Mouse (Mus musculus) kidney, postnatal 14 days (tissue): Measurements from ENCODE around the gene Aco2.
A peak's percentile ranks its signal among the peaks of the same experiment; 100 is the strongest.
"Not testable (repeated sequence)": the region's sequence is repeated elsewhere in the genome, so short reads cannot be mapped to it uniquely, and the experiment has no call there.

Experiments
- DNase-seq: peaks from one replicate; pipeline ENCODE4 v3.0.0; 2022; ENCODE audit warnings: mixed read lengths

The Aco2 gene

DNA sequence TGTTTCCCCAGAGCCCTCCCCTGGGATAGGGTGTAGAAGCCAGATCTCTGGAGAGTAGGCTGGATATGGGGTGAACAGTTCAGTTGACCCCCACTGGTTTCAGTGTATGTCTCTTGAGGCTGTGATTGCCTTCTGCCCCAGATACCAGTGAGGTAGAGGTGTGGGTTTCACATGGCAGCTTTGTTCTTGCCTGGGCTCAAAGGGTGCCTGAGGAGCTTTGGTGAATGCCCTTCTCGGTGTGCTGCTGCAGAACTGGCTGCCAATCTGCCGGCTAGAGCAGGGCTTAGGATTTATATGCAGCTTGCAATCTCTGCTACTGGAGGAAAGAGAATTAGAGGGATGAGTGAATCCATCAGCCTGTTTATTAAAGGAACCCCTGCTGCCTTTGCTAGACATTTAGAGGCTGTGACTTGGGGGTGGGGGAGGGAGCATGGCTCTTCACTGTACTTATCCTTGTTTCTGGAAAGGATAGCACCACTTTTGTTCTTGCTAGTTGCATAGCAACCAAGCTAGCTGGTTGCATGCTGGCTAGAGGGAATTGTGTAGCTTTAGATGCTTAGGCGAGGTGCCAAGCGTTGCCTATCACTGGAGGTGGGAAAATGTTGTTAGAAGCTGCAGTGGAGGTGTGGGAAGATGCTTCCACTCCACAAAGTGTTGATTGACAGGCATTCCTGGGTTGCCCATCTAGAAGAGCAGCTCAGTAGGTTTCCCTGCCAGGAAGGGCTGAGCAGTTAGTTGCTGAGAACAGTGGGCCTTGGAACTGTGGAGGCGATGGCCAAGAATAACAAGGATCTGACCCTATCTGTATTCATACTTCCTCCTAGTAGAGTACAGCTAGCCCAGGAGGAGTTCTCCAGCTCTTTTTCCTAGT lies 7.7 kb downstream of the Aco2 start:
- peak; percentile 51 for DNase-seq

DNA sequence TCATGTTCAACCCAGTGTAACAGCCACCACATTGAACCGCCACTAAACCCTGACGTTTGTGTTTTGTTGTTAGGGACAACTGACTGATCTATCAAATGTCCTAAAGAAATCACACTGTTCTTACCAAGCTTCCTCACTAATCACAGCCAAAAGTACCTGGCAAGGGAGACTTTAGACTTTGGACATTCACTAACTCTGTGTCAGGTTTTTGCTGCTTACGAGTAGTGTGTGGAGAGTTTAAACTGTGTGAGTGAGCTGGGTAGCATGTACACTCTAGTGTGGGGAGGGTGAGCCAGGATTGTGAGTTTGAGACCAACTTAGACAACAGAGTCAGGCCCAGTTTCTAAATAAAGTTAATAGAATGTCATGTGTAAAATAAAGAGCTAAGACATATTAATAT lies 10.2 kb downstream of the Aco2 start:
- peak; percentile 44 for DNase-seq

DNA sequence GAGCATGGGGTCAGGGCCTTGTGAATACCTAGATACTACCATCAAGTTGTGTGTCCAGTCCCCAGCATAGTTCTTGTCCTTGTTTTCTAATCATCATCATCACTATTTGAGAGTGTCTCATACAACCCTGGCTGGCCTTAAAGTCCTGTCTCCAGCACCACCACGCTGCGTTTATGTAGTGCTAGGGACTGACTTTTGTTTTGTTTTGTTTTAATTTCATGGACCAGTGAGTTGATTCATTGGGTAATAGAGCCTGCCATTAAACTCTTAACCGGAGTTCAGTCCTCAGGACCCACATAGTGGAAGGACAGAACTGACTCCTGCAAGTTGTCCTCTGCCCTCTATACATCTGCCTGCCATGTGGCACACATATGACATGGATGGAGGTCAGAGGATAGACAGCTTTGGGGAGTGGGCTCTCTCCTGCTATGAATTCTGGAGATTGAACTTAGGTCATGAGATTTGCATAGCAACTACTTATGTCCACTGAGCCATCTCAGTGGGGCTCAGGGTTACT lies 13.4 kb downstream of the Aco2 start:
- no peak for DNase-seq

DNA sequence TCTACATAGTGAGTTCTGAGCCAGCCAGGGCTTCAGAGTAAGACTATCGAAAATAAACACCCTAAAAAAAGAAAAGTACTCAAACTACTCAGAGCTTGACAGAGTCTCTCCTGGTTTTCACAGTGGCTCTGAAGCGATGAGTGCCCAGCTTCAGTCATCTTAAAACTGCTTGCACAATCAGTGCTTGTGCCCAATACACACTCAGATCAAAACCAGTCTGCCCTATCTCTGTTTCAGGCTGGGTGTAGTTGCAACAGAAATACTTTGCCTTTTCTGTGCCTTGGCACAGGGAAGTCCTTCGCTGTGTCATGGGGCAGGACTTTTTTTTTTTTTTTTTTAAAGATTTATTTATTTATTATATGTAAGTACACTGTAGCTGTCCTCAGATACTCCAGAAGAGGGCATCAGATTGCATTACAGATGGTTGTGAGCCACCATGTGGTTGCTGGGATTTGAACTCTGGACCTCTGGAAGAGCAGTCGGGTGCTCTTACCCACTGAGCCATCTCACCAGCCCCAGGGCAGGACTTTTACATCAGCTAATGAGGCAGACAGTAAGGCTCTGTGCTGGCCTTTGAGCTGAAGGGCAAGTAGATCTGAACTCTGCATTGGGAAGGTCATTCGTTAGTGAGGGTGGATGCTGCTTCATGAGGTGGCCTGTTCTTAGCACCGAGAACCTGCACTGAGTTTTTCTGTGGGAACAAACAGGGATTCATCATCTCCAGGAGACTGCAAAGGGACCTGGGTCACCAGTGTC lies 14.9 kb downstream of the Aco2 start:
- DNase-seq, result no peak

DNA sequence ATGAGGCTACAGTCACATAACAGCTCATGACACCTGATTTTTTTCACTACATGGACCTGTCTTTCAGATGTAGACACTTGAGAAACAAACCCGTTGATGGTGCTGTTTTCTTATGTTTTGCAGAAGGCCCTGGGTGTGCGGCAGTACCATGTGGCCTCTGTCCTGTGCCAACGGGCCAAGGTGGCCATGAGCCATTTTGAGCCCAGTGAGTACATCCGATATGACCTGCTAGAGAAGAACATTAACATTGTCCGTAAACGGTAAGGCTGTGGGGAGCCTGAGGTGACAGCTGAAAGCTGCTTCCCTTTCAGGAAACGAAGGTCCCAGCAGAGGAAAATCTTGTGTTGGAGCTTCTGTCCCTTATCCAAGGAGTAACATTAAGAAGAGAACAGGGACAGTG lies 17.1 kb downstream of the Aco2 start:
- DNase-seq, result no peak

DNA sequence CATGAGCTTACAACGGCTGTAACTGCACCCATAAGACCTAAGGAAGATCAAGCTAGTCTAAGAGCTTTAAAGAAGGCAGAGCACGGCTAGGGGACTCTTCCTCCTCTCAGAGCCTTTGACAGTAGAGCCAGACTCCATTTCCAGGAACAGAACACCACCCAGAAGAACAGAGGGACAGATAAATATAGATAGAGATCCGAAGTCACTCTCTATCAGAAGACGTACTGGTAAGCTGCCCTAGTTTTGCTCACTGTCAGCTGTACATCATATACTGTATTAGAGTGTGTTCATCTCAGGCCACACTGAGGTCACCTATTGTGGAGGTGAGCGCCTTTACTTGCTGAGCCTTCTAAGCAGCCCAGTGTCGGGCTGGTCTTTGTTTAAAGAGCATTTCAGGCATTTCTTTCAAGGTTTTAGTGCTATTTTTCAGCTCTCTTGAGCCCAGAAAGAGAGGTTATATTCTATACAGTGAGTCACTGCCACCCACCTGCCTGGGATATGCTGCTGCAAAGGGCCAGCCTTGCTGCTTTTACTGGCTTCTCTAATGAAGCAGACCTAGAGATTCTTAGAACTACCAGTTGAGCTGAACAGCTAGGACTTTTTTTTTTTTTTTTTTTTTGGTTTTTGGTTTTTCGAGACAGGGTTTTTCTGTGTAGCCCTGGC lies 19.2 kb downstream of the Aco2 start:
- DNase-seq, result no peak

DNA sequence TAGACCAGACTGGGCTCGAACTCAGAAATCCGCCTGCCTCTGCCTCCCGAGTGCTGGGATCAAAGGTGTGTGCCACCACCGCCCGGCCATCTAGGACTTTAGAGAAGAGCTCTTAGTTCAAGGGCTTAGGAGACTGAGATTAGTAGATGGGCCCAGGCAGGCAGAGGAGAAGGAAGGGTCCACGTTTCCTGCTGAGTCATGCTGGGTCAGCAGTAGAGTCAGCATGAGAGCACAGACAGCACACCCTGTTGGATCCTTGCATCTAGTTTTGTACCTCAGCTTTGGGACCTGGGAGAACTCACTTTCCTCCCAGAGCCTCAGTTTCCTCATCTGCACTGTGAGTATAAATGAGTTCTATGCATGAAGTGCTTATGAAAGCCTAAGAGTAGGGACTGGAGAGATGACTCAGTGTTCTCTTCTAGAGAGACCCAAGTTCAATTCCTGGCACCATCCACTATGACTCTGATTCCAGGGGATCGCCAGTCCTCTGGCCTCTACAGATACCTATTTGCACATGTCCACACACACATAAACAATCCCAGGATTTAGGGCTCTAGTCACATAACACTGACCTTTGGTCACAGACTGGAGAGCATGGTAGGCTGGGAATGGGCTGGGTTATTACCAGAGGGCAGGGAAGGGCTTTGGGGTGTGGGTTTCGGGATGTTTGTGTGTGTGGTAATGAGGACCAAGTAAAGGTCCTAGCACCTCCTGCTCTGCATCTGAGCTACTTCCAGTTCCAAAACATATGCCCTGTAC lies 19.9 kb downstream of the Aco2 start:
- no peak for DNase-seq

DNA sequence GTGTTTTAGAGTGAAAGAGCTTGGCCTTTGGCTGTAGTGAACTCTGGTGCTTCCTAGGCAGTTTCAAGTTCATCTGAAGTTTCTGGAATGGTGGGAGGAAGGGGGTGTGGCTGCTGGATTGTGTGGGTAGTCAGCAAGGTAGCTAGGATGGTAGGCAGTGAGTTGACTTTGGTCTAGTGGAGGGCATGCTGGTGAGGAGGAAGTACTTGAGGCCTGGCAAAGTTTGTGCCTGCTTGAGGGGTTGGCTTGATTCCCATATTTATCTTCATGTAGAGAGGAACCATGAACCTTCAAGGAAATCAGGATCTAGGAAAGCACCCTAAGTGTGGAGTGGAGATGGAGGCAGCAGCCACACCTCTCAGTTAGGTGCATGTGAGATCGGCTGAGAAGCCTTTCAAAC lies 21.9 kb downstream of the Aco2 start:
- DNase-seq, result peak; percentile 47

DNA sequence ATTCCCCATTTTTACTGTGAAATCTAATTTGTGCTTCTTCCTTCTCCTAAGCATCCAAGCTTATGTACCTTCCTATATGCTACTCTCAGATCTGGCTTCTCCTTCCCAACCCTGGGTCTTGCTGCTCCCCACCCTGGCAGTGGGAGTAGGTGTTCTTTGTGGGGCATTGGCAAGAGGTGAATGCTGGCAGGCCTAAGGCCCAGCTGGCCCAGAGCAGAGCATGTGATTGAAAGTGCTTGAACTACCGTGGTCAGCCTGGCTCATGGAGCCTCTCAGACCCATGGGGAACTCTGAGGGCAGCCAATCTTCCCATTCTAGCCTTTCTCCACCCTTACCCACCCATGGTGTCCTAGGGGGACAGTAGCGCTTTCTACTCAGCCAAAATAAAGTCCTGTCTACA lies 24.3 kb downstream of the Aco2 start:
- no peak for DNase-seq

DNA sequence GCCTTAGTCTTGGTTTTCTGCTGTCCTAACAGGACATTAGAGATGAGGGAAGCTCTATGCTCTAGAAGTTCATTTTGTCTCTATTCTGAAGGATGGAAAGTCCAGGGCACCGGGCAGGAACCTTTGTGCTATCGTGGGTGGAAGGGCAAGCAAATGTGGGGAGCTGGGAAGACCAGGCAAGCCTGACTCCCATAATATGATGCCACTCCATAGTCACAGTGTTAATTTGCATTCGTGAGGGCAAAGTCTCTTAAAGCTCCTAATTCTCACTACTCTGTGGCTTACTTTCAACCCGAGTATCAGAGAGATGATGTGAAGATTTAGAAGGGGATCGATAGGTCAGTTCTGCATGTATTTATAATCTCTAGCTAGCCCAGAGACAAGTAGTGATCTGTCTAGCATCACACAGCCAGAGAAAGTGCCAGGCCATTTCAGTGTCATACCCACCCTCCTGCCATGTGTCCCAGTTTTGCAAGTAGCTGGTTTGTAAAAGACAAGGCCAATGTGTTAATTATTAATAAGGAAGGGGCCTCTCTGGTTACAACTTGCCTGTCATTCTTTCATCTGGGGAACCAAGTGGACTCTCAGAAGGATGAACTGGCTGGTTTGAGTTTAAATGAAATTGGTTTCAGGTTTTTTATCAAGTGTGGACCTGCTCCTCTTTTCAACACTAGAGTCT lies 25.6 kb downstream of the Aco2 start:
- DNase-seq, result no peak

DNA sequence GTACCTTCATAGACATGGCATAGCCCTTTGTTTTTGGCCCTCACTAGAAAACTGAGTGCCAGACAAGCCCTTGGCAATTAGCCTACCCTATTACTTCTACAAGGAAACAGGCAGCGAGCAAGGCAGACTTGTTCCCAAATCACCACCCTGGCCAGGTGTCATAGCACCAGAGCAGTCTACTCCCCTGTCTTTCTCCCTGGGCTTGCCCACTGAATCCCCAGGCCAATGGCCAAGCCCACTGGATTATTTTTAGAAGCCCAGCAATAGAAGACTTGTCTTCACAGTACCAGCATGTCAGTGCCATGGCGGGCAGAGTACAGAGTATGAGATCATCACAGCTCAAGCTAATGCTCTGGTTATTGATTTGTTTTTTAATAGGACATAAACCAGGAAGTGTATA lies 26.6 kb downstream of the Aco2 start:
- DNase-seq, result no peak

DNA sequence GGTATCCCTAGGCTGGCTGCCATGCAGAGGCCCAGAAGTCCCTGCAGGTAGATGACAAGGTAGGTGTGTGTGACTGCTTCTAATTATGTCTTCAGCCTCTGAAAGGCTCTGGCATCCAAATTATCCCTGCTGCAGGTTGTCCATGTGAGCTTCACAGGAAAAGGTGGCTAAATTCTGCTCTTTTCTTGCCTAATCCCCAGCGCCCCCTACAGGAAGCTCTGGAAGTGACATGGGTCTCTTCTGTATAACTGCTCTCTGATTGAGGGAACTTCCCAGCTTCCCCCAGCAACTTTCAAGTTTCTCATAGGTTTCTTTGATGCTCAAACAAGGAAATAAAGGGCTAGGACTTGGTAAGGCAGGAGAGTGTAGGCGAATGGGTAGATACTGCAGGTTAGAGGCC lies 32.8 kb downstream of the Aco2 start:
- DNase-seq, result peak; percentile 71

DNA sequence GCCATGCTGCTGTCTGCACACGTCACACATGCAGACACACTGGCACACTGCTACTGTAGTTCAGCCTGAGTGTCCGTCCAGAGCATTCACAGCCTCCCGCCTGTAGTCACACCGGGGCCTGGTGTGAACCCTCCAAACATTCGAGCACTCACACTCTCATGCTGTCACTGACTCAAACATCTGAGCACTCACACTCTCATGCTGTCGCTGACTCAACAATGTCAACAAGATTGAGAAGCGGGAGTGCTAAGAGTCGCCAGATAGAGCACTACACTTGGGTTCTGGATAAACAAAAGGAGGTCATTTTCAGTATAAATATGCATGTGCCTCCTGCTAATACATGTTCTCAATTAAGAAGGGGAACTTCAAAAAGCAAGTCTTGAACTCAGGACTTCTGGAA lies 35.8 kb downstream of the Aco2 start:
- no peak for DNase-seq

DNA sequence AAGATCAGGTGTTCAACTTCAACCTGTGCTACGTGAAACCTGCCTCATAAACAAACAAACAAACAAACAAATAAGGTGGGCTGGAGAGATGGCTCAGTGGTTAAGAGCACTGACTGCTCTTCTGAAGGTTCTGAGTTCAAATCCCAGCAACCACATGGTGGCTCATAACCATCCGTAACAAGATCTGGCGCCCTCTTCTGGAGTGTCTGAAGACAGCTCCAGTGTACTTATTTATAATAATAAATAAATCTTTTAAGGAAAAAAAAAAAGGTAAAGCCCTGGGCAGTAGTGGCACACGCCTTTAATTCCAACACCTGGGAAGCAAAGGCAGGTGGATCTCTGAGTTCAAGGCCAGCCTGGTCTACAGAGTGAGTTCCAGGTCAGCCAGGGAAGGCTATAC lies 36.7 kb downstream of the Aco2 start:
- not testable (repeated sequence) for DNase-seq

DNA sequence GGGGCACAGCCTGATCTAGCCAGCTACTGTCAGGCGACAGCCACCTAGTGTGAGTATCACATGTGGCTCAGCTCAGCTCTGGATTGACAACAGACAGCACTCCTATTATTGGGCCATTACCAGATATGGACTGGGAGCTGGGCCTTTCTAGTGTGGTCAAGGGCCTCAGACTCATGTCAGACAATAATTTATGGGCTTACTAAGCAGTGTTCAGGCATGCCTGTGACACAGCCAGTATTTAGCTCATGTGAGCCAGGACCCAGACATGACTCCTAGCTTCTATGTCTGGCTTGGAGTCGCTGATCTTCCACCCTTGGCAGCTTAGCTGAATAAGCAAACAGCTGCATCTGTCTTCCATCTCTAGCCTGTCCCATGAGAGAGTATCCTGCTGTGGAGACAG lies 40.4 kb downstream of the Aco2 start:
- DNase-seq, result peak; percentile 46

DNA sequence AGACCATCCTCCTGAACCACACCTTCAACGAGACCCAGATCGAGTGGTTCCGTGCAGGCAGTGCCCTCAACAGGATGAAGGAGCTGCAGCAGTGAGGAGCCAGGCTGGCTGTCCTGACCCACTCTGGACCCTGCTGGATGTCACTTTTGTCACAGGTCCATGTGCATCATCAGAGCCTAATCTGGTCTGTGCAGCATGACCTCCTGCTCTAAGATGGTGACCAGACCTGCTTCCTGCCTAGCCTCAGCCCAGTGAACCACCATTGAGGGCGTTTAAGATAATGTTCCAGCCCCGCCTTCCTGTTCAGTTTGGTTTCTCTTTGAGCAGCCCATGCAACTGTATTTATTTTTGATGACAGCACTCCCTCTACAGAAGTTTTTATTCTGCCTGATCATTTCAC lies 42.6 kb downstream of the Aco2 start:
- DNase-seq, result no peak

DNA sequence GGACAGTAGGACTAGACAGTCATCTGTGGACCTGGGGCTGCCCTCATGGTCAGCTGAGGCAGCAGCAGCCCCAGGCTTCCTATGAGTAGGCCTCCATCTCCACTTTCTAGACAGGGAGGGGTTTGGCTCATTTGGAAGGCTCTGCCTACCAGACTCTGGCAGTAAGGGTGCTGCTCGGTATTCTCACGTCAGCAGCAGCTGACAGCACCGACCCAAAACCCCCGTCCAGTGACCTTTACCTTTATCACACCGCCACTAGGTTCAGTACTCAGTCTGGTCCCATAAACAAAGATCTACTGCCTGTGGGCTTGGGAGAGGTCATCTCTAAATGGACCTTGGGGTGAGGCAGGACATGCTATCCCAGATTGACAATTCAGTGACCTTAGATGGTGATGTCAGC lies 43.6 kb downstream of the Aco2 start:
- DNase-seq, result no peak

DNA sequence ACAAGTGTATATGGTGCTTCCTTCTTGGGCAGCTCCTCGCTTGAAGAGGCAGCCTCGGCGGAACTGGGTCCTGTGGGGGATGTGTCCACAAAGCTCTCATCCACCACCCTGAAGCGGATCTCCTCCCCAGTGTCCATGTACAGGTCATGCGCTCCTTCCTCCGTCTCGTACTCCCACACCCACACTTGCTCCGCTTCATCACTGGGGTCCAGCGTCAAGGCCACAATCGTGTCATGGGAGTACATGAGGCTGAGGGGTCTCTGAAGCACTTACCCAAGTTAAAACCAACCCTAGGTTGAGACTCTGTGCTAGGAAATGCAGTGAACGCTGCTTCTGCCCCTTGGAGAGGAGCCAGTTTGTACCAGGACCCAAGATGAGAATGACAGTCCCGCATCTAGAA lies 45.1 kb downstream of the Aco2 start:
- DNase-seq, result no peak

DNA sequence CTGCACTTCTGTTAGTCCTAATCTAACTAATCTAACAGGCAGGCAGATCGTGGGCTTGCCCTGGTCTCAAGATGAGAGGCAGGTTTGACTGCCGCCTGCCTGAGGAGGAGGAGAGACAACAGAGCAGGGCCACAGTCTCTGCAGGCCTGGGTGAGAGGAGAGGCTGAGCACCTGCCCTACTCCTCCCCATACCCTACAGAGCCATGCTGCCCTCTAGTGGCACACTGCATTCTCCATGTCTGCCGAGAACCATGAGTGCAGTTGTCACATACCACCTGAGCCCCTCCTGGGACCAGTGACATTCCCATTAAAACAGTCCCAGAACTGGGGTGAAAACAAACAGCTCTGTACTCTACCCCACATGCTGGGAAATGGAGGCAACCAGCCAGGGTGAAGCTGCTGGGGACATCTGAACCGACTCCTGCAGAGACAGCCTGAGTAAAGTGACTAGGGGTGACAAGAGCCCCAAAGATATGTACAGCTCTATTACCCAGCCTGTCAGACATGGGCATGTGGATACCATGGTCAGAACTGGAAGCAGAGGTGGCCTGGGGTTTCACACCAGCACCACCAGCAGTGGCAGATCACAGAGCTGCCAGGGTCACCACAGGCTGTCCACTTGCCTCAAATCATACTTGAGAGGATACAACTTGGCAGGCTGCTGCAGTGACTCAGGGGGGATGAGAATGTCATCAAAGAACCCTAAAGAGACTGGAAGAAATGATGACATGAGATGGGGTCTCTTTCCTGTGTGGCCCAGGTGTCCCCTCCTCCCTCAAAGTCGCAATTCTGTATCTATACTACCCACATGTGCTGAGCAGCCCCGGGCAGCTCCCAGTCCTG lies 45.7 kb downstream of the Aco2 start:
- DNase-seq, result peak; percentile 78

DNA sequence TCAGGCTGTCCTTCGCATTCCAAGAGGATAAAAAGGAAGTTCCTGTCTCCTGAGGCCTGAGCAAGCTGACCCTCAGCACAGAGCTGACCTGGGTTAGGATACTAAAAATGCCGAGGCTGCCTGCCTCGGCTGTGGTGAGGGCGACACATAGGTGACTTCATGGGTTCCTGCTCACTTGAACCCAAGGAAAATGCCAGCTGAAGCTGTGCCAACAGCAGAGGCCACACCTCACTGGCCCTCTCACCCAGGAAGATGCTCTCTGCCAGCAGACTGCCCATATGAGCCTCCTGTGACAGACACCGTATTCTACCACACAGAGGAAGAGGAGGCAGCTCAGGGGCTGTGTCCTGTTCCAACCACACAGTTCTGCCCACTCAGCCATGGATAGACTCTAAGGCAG lies 47.0 kb downstream of the Aco2 start:
- no peak for DNase-seq

DNA sequence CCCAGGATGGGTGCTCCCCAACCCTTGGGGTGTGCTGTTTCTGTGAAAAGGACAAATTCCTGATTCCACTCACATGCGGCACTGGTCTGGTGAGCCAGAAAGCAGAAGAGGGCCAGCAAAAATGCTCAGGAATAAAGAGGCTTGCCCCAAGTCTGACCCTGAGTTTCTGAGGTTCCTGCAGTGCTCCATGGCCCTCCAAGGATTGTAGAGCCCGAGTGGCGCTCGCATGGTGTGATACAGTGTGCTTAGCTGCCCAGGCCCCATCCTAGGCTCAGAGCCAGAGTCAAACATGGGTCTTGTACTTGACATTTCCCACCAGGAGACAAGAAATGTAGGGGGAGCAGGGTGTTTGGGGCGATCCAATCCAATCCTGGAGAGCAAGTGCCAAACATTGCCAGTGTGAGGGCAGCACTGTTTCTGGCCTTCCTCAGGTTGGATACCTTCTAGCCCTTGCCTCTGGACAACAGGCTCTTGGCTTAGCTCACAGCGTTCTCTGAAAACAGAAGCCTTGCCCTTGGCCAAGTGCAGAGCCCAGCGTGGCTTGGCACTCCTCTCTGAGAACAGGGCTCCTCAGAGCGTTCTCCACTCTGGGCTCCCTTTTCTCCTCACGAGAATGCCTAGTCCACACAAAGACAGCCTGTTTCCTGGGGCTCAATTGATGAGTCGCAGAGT lies 48.6 kb downstream of the Aco2 start:
- DNase-seq, result no peak
